Mouse (Mus musculus) midbrain, embryonic 11.5 days (tissue): Measurements from ENCODE around the gene M6pr. TPM values are rescaled to one million over a fixed set of nuclear protein-coding genes. Genes with fewer than 3 reads are reported as not detected.

Experiments used
- ATAC-seq: fragments of 200-750 bp; cut with Nextera tagmentation; 2 replicates; pipeline ENCODE4 v1.8.0; 2017; ENCODE audit warnings: moderate TSS enrichment, moderate library complexity; ENCODE audit not compliant: low FRiP score
- DNase-seq: peaks from one replicate; pipeline ENCODE4 v3.0.0; 2015; ENCODE audit warnings: low spot score; ENCODE audit errors: missing footprints
- H3K27ac ChIP-seq: fragments of 300-500 bp; sonication (generic); 2 replicates; pipeline ENCODE4 v1.5.1; 2014; ENCODE audit warnings: low read depth, low read length
- H3K27me3 ChIP-seq: fragments of 300-500 bp; sonication (generic); 2 replicates; pipeline ENCODE4 v1.6.1; 2014; ENCODE audit warnings: mild to moderate bottlenecking, low read length, moderate library complexity, mixed read lengths; ENCODE audit not compliant: control insufficient read depth, insufficient read depth
- H3K36me3 ChIP-seq: fragments of 300-500 bp; sonication (generic); 2 replicates; pipeline ENCODE4 v1.6.1; 2014; ENCODE audit warnings: mild to moderate bottlenecking, low read length, moderate library complexity, mixed read lengths; ENCODE audit not compliant: control insufficient read depth, insufficient read depth
- H3K4me1 ChIP-seq: fragments of 300-500 bp; sonication (generic); 2 replicates; pipeline ENCODE4 v1.6.1; 2014; ENCODE audit warnings: low read length; ENCODE audit not compliant: control insufficient read depth, insufficient read depth
- H3K4me2 ChIP-seq: fragments of 300-500 bp; sonication (generic); 2 replicates; pipeline ENCODE4 v1.6.1; 2014; ENCODE audit warnings: mild to moderate bottlenecking, moderate library complexity
- H3K4me3 ChIP-seq: fragments of 300-500 bp; sonication (generic); 2 replicates; pipeline ENCODE4 v1.5.1; 2014; ENCODE audit warnings: low read depth, low read length
- H3K9ac ChIP-seq: fragments of 300-500 bp; sonication (generic); 2 replicates; pipeline ENCODE4 v1.6.1; 2014; ENCODE audit warnings: low read length
- H3K9me3 ChIP-seq: fragments of 300-500 bp; sonication (generic); 2 replicates; pipeline ENCODE4 v1.6.1; 2016; ENCODE audit warnings: low read length; ENCODE audit not compliant: control insufficient read depth
- WGBS: fragments of 180-500 bp; shearing (Covaris S2); extraction: QIAGEN DNeasy Blood & Tissue Kit; methylation state at CpG from one replicate; pipeline ENCODE4 v1.1.7; 2014; 5-methylcytosine and 5-hydroxymethylcytosine counted together
- polyA plus RNA-seq: library from polyadenylated mRNA; unstranded; fragments of >200 nt; fragmentation: Nextera tagmentation; extraction: Ambion mirVana; gene quantifications from 2 replicates; pipeline ENCODE4 v1.2.1, GENCODE M21; 2014

Gene M6pr
- polyA plus RNA-seq, 1 experiment from 2014 or later = 89.9 TPM

- no peak for ATAC-seq
- peaks cover 22% of the 10 kb centered on the region for H3K36me3 ChIP-seq
Measured at GRCm38 (mm10) chr6:122333081-122333612, 24.6 kb downstream of the M6pr start.

GRCm38 (mm10) chr6:122334786-122335340 is 26.3 kb downstream of the M6pr start:
- Histone ChIP-seq H3K9me3 (no peaks in the 10 kb centered on the region), H3K36me3 (peaks cover 19% of the 10 kb centered on the region), H3K4me2 (no peak overlapping the region), H3K4me3 (no peak overlapping the region), H3K27ac (no peak overlapping the region), H3K27me3 (no peaks in the 10 kb centered on the region), H3K9ac (no peak overlapping the region), H3K4me1 (peaks cover 11% of the 10 kb centered on the region)
- ATAC-seq = no peak
- 88% methylated on average over 7 of the region's 7 CpGs for WGBS
- DNase-seq = no peak

More at GRCm38 (mm10) chr6:122333081-122333612, 24.6 kb downstream of the M6pr start:
- Histone ChIP-seq H3K9me3 (no peaks in the 10 kb centered on the region), H3K4me1 (peaks cover 6% of the 10 kb centered on the region), H3K27me3 (no peaks in the 10 kb centered on the region), H3K27ac (no peak overlapping the region), H3K9ac (no peak overlapping the region), H3K4me2 (no peak overlapping the region), H3K4me3 (no peak overlapping the region)
- DNase-seq = peak; percentile 81
- WGBS = 92% methylated on average over 13 of the region's 13 CpGs

GRCm38 (mm10) chr6:122337546-122337945 is 29.0 kb downstream of the M6pr start:
- no peak overlapping the region for H3K4me3 ChIP-seq
- H3K4me1 ChIP-seq = peaks cover 16% of the 10 kb centered on the region
- no peaks in the 10 kb centered on the region for H3K27me3 ChIP-seq
- DNase-seq (peak; percentile 65), ATAC-seq (no peak)
- 75% methylated on average over 6 of the region's 6 CpGs for WGBS
- no peaks in the 10 kb centered on the region for H3K9me3 ChIP-seq
- no peak overlapping the region for H3K27ac ChIP-seq
- no peak overlapping the region for H3K9ac ChIP-seq
- H3K4me2 ChIP-seq = no peak overlapping the region
- H3K36me3 ChIP-seq = peaks cover 10% of the 10 kb centered on the region

GRCm38 (mm10) chr6:122339047-122339647 is 30.6 kb downstream of the M6pr start:
- H3K9ac ChIP-seq = peak overlapping the region; percentile 81
- H3K4me2 ChIP-seq = peak overlapping the region; percentile 53
- peak overlapping the region; percentile 99 for H3K27ac ChIP-seq
- peak; percentile 80 for ATAC-seq
- H3K4me3 ChIP-seq = peak overlapping the region; percentile 86
- peaks cover 16% of the 10 kb centered on the region for H3K4me1 ChIP-seq
- WGBS = under 1% methylated on average over 41 of the region's 51 CpGs
- no peaks in the 10 kb centered on the region for H3K9me3 ChIP-seq
- no peaks in the 10 kb centered on the region for H3K36me3 ChIP-seq
- no peaks in the 10 kb centered on the region for H3K27me3 ChIP-seq
- DNase-seq = peak; percentile 94

- Histone ChIP-seq H3K4me2 (peak overlapping the region; percentile 62), H3K4me1 (peaks cover 19% of the 10 kb centered on the region), H3K36me3 (no peaks in the 10 kb centered on the region), H3K9ac (peak overlapping the region; percentile 81), H3K27me3 (no peaks in the 10 kb centered on the region), H3K27ac (peak overlapping the region; percentile 99), H3K4me3 (peak overlapping the region; percentile 86), H3K9me3 (no peaks in the 10 kb centered on the region)
- under 1% methylated on average over 25 of the region's 71 CpGs for WGBS
- ATAC-seq (peak; percentile 87), DNase-seq (peak; percentile 99)
Measured at GRCm38 (mm10) chr6:122339648-122340341, 31.3 kb downstream of the M6pr start.

- Histone ChIP-seq H3K9ac (peak within 1 kb of the TSS; percentile 81), H3K36me3 (no peaks in the 10 kb centered on the region), H3K9me3 (no peaks in the 10 kb centered on the region), H3K27ac (peak within 1 kb of the TSS; percentile 99), H3K4me1 (peaks cover 23% of the 10 kb centered on the region), H3K4me2 (peak within 1 kb of the TSS; percentile 62), H3K4me3 (peak within 1 kb of the TSS; percentile 86), H3K27me3 (no peaks in the 10 kb centered on the region)
- ATAC-seq = peak; percentile 57
- WGBS = under 1% methylated on average over 17 of the region's 17 CpGs
- peak; percentile 96 for DNase-seq
Measured at GRCm38 (mm10) chr6:122340349-122341000, 32.0 kb downstream of the M6pr start, which contains the start of gene Phc1. Gene Phc1 (minus strand): TSS chr6:122340561.

- DNase-seq (peak; percentile 88), ATAC-seq (no peak)
- Histone ChIP-seq H3K9me3 (no peaks in the 10 kb centered on the region), H3K36me3 (no peaks in the 10 kb centered on the region), H3K4me1 (peaks cover 23% of the 10 kb centered on the region), H3K27me3 (no peaks in the 10 kb centered on the region), H3K4me3 (no peak overlapping the region), H3K27ac (peak overlapping the region; percentile 99), H3K4me2 (peak overlapping the region; percentile 62), H3K9ac (peak overlapping the region; percentile 81)
- WGBS = 41% methylated on average over 7 of the region's 7 CpGs
Measured at GRCm38 (mm10) chr6:122341038-122341810, 32.7 kb downstream of the M6pr start.

GRCm38 (mm10) chr6:122342125-122342524 is 33.6 kb downstream of the M6pr start:
- H3K27me3 ChIP-seq = no peaks in the 10 kb centered on the region
- DNase-seq (no peak), ATAC-seq (no peak)
- no peak overlapping the region for H3K9ac ChIP-seq
- no peak overlapping the region for H3K4me2 ChIP-seq
- H3K36me3 ChIP-seq = no peaks in the 10 kb centered on the region
- no peak overlapping the region for H3K27ac ChIP-seq
- 20% methylated on average over 5 of the region's 5 CpGs for WGBS
- no peak overlapping the region for H3K4me3 ChIP-seq
- H3K4me1 ChIP-seq = peaks cover 23% of the 10 kb centered on the region
- no peaks in the 10 kb centered on the region for H3K9me3 ChIP-seq
